Mouse (Mus musculus) neutrophil, adult 59 days (primary cell): ENCODE data around the gene Jmjd7. TPM values are rescaled to one million over a fixed set of nuclear protein-coding genes. Genes with fewer than 3 reads are reported as not detected.

Source experiments
- total RNA-seq, 2 experiments: library from RNA; stranded (reverse); gene quantifications; 1 replicate in 1 of 2; 2 replicates in 1 of 2; pipeline ENCODE4 v1.2.4; 2023

Jmjd7 gene
- total RNA-seq, result 1 to 10 TPM; 2.4 to 4.1 TPM

DNA sequence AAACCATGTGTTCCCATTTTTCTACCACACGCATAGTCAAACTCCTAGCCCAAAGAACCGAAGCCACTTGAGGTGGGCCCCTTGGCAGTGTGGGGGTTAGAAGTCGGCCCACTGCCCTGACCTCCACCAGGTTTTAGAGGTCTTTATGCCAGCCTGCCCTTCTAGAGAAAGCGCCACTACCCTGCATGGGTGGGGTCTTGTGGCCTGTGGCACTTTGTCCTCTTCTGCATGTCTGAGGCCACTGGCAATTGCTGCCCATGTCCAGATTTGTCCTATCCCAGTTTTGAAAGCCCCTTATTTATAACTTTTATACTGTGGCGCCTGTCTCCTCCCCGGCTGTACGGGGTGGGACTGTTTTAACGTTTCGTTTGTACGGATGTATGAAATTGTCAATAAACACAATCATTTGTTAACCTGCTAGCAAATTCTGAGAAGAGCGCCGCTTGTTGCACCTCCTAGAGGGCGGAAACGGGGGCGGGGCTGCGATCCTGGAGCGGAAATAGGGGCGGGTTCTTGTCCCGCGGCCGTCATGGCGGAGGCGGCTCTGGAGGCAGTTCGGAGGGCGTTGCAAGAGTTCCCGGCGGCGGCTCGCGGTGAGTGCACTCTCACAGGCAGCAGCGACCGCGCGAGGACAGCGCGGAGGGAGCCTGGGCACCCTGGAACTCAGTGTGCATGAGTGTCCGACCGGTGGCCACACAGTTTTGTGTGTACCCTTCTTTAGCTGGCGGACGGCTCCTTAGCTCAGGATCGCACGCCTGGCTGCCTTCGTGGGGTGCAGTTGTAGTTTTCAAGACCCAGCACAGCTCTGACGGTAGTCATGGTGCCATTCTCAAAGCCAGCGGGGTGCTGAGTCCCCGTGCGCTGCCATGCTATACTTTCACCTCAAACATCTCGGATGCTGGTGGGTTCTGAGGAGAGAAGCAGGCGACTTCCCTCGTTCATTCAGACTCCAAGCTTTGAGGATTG, at the start of gene Jmjd7, which contains the start of gene Gm28042:
Gene Jmjd7 (plus strand): TSS at position 500 of the 966 bp plus-strand sequence.
Gene Gm28042 (plus strand): TSS at position 510 of the 966 bp plus-strand sequence.

DNA sequence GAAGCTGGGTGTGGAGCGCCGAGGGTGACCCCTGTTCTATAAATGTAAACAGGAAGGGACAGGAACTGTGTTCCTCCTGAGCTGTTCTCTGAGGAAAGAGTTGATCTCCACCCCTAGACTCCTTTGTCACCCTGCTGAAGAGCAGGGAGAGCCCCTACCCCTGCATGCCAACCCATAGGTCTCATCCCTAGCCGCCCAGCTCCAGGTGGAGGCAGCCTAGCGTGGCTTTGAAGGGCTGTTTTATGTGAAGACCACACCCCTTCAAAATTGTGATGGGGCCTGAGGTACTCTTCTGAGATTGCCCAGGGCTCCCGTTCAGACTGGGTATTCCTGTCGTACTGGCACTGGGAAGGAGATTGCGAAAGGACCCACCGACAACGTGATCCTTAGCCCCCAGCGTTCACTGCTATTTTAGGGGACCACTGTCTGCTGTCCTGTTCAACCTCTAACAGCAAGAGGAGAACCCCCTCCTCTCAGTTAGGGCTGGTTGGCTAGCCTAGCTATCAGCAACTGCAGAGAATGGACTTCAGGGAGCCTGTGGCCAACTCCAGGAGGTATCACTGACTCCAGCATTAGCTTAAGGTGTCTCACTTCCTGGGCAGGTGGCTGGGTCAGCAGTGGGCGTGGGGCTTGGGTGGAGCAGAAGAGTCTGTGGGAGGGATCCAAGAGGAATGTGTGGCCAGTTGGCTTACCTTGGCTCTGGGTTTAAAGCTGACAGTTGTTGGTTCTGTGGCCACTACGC, 5.6 kb downstream of the Jmjd7 start, which contains the start of gene Pla2g4b:
Gene Pla2g4b (plus strand): TSS at position 692 of the 742 bp plus-strand sequence.

Other genes with a start within 250 kb of the Jmjd7 start
- gene Rpap1, start 239.9 kb upstream of the Jmjd7 start, total RNA-seq, result 10 to 100 TPM in 1 of 2 experiments, 1 to 10 TPM in 1; 7.9 to 10.5 TPM
- gene Tyro3, start 229.8 kb upstream of the Jmjd7 start, total RNA-seq, result 1 to 10 TPM in 1 of 2 experiments, under 1 TPM in 1; 0.24 to 1.3 TPM
- 10 to 100 TPM; 36.8 to 43.5 TPM for gene Mga, start 130.3 kb upstream of the Jmjd7 start, total RNA-seq
- gene Mapkbp1, start 54.8 kb upstream of the Jmjd7 start, total RNA-seq, result 1 to 10 TPM; 5.3 to 7.8 TPM
- under 1 TPM in 1 of 2 experiments, not detected in 1; 0.80 TPM for gene Gm28042, start within 50 bp of the Jmjd7 start, total RNA-seq
- gene Pla2g4b, start 5.9 kb downstream of the Jmjd7 start, total RNA-seq, result 1 to 10 TPM in 1 of 2 experiments, under 1 TPM in 1; 0.76 to 2.0 TPM
- gene Ehd4, start 127.1 kb downstream of the Jmjd7 start, total RNA-seq, result 10 to 100 TPM; 46.4 to 70.4 TPM
- gene Pla2g4e, start 217.9 kb downstream of the Jmjd7 start, total RNA-seq, result not detected